Mouse (Mus musculus) cortical plate, adult 2 months (tissue): ENCODE measurements around the gene Alb.

ENCODE experiments used
- CTCF ChIP-seq: fragments of 200-500 bp; IDR thresholded peaks from 2 replicates; pipeline ENCODE4 v1.5.1; 2011; ENCODE audit warnings: mild to moderate bottlenecking, control low read depth, low read length; ENCODE audit not compliant: insufficient read depth; ENCODE audit errors: extremely low read depth
- POLR2A ChIP-seq: fragments of 200-500 bp; IDR thresholded peaks from 2 replicates; pipeline ENCODE4 v1.6.1; 2011; ENCODE audit warnings: mild to moderate bottlenecking, low read length, control low read depth; ENCODE audit not compliant: insufficient read depth; ENCODE audit errors: extremely low read depth

DNA sequence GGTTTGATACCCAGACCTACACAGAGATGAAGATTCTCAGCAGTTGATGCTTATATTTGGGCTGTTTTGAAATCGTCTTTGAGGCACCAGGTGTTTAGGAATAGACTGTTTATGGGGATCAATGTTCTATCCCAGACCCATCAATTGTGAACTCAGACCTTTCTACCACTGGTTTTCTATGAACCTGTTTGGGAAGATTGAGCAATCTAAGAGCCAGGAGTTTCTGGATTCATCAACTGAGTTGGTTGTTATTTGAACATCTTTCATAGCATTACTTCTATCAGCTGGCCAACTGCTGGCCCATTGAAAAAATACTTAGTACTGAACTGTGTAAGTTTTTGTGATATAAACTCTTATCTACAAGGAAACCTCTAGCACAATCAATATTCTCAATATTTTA is 3.5 kb upstream of the Alb start:
- TF ChIP-seq POLR2A: no peak
- no peak for TF ChIP-seq CTCF
